Mouse (Mus musculus) cerebellum, adult 2 months (tissue): ENCODE measurements at regions not wholly inside any gene's neighbourhood (a gene's known extent, or its start where the extent isn't known, plus 50 kb on each side); places are given as distances from the start of the nearest gene placed in this dataset.

Experiments used
- DNase-seq, 2 experiments: peaks; one replicate each; pipeline ENCODE4 v3.0.0; 2021
- H3K27ac ChIP-seq: fragments of 200-500 bp; 2 replicates; pipeline ENCODE4 v1.5.1; 2012; ENCODE audit warnings: low read length, control low read depth, inconsistent platforms; ENCODE audit not compliant: insufficient read depth
- H3K27me3 ChIP-seq: fragments of 200-500 bp; 2 replicates; pipeline ENCODE4 v1.6.1; 2012; ENCODE audit warnings: inconsistent platforms, mild to moderate bottlenecking, low read length, moderate library complexity; ENCODE audit not compliant: control insufficient read depth, insufficient read depth
- H3K4me1 ChIP-seq: fragments of 200-500 bp; 2 replicates; pipeline ENCODE4 v1.6.1; 2011; ENCODE audit warnings: low read length; ENCODE audit not compliant: control insufficient read depth, insufficient read depth
- H3K4me3 ChIP-seq: fragments of 200-500 bp; replicated peaks from 2 replicates; pipeline ENCODE3; 2011; ENCODE audit warnings: mild to moderate bottlenecking, low read depth, low read length, control low read depth; ENCODE audit not compliant: insufficient read depth
- CTCF ChIP-seq: fragments of 200-500 bp; IDR thresholded peaks from 2 replicates; pipeline ENCODE4 v1.5.1; 2011; ENCODE audit warnings: low read depth, mild to moderate bottlenecking, control low read depth, low read length, moderate library complexity, borderline replicate concordance; ENCODE audit not compliant: insufficient read depth
- POLR2A ChIP-seq: fragments of 200-500 bp; IDR thresholded peaks from 2 replicates; pipeline ENCODE4 v1.6.1; 2011; ENCODE audit warnings: low read length, control low read depth, borderline replicate concordance; ENCODE audit not compliant: insufficient read depth
- WGBS: fragments of 180-500 bp; shearing (Covaris S2); methylation state at CpG from one replicate; pipeline ENCODE4 v1.1.7; 2018; 5-methylcytosine and 5-hydroxymethylcytosine counted together

DNA sequence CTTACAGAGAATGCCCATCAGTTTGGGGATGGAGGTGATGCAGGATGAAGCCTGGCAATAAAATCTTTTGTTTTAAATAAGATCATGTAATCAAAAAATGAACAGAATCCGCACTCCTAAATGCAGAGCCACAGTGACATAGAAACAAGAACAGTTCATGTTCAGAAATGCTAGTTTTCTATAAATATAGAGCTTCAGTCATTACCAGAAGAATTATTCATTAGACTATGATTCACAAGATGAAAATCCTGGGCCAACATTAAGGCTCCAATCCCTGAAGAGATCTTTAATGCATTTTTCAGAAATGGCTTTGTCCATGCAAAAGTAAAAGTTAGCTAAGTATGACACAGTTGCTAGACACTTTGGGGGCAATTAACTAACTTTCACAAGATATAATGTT, 209.6 kb upstream of the Fshr start:
- Histone ChIP-seq H3K27me3 (no peaks in the 10 kb centered on the region), H3K4me1 (no peaks in the 10 kb centered on the region), H3K4me3 (no peak overlapping the region), H3K27ac (no peak overlapping the region)
- 93% methylated on average over 1 of the region's 1 CpGs for WGBS
- no peak for DNase-seq
- TF ChIP-seq POLR2A (no peak), CTCF (no peak)

- no peak overlapping the region for H3K4me3 ChIP-seq
- no peak for DNase-seq
- no peak overlapping the region for H3K27ac ChIP-seq
- H3K4me1 ChIP-seq = no peaks in the 10 kb centered on the region
- no peaks in the 10 kb centered on the region for H3K27me3 ChIP-seq
- 87% methylated on average over 2 of the region's 2 CpGs for WGBS
- TF ChIP-seq CTCF = no peak
- no peak for TF ChIP-seq POLR2A
Observed at GRCm38 (mm10) chr17:89405589-89405988, 205.1 kb upstream of the Fshr start.

GRCm38 (mm10) chr17:89357241-89357640, 156.8 kb upstream of the Fshr start:
- Histone ChIP-seq H3K4me1 (no peaks in the 10 kb centered on the region), H3K27ac (no peak overlapping the region), H3K27me3 (no peaks in the 10 kb centered on the region), H3K4me3 (no peak overlapping the region)
- no peak for DNase-seq
- TF ChIP-seq POLR2A = no peak
- TF ChIP-seq CTCF = no peak

DNA sequence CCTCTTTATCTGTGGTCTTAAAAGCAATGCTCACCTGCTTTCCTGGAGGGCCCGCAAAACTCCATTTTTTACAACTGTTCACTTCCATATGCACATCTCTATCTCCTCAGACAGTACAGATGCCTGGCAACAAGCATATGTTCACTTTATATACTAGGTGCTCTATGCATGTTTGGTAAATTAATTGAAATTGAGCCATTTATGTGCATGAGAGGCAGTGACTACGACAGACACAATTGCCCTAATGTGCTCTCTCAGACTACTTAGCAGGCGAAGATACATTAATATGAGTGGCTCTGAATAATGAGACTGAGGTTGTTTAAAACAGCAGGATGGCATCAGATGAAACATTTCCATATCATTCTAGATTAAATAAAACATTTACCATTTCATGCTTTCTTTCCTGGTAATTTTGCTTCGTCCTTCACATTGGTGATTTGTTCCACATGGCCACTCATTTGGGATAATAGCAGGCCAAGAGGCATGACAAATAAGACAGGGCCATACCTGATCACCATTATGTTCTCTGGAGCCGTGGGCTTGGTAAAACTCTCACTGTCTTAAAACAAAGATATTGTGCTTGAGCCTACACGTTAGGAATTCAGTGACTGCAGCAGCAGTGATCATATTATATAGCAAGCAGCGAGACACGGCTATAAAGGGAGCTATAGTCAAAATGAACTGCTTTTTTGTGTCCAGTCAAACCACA, 140.2 kb upstream of the Fshr start:
- no peaks in the 10 kb centered on the region for H3K27me3 ChIP-seq
- 69% methylated on average over 8 of the region's 8 CpGs for WGBS
- TF ChIP-seq POLR2A (no peak), CTCF (no peak)
- H3K4me1 ChIP-seq = no peaks in the 10 kb centered on the region
- no peak for DNase-seq
- H3K27ac ChIP-seq = no peak overlapping the region
- H3K4me3 ChIP-seq = no peak overlapping the region

- TF ChIP-seq POLR2A = no peak
- no peak for TF ChIP-seq CTCF
- H3K27ac ChIP-seq = no peak overlapping the region
- H3K4me1 ChIP-seq = no peaks in the 10 kb centered on the region
- no peaks in the 10 kb centered on the region for H3K27me3 ChIP-seq
- H3K4me3 ChIP-seq = no peak overlapping the region
- DNase-seq = no peak
- 39% methylated on average over 2 of the region's 2 CpGs for WGBS
Observed at GRCm38 (mm10) chr17:89319602-89320288, 119.3 kb upstream of the Fshr start.

- TF ChIP-seq CTCF (no peak), POLR2A (no peak)
- no peak overlapping the region for H3K4me3 ChIP-seq
- H3K27ac ChIP-seq = no peak overlapping the region
- WGBS = 94% methylated on average over 1 of the region's 1 CpGs
- H3K4me1 ChIP-seq = no peaks in the 10 kb centered on the region
- no peak for DNase-seq
- no peaks in the 10 kb centered on the region for H3K27me3 ChIP-seq
Observed at GRCm38 (mm10) chr17:89318356-89318755, 117.9 kb upstream of the Fshr start.

GRCm38 (mm10) chr17:89311133-89311532, 110.7 kb upstream of the Fshr start:
- Histone ChIP-seq H3K27ac (no peak overlapping the region), H3K4me1 (no peaks in the 10 kb centered on the region), H3K4me3 (no peak overlapping the region), H3K27me3 (no peaks in the 10 kb centered on the region)
- 91% methylated on average over 12 of the region's 12 CpGs for WGBS
- no peak for DNase-seq
- TF ChIP-seq CTCF (no peak), POLR2A (no peak)

DNA sequence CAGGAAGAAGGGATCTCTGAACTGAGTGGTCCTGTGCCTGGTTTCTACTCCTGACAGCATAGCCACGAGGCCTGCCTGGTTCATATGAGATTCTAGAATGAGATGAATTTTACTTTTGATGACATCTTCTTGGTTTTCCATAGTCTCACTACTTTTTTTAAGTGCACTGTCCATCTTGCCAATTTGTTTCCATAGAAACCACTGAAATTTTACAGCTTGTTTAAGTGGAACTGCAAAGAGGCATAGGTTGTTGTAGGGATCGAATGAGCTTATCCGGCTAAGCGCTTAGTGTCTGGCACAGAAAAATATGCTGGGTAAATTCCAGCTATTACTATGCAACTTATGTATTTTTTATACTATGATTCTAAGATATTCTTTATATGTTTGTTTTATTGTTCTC, 100.8 kb upstream of the Fshr start:
- DNase-seq = no peak
- H3K27ac ChIP-seq = no peak overlapping the region
- WGBS = 79% methylated on average over 4 of the region's 4 CpGs
- no peak for TF ChIP-seq CTCF
- no peak for TF ChIP-seq POLR2A
- no peaks in the 10 kb centered on the region for H3K27me3 ChIP-seq
- no peaks in the 10 kb centered on the region for H3K4me1 ChIP-seq
- no peak overlapping the region for H3K4me3 ChIP-seq
